Mouse (Mus musculus) forebrain, embryonic 16.5 days (tissue): ENCODE results near the gene Agbl1. TPM values are rescaled to one million over a fixed set of nuclear protein-coding genes. Genes with fewer than 3 reads are reported as not detected.

Source experiments
- ATAC-seq: fragments of 200-750 bp; cut with Nextera tagmentation; 2 replicates; pipeline ENCODE4 v1.8.0; 2017; ENCODE audit warnings: mild to moderate bottlenecking, moderate library complexity
- H3K27ac ChIP-seq: fragments of 300-500 bp; sonication (generic); 2 replicates; pipeline ENCODE4 v1.5.1; 2014; ENCODE audit warnings: low read length, control low read depth
- H3K27me3 ChIP-seq: fragments of 300-500 bp; sonication (generic); replicated peaks from 2 replicates; pipeline ENCODE4 v1.6.1; 2014; ENCODE audit warnings: low read length; ENCODE audit not compliant: control insufficient read depth, insufficient read depth
- H3K36me3 ChIP-seq: fragments of 300-500 bp; sonication (generic); 2 replicates; pipeline ENCODE4 v1.6.1; 2014; ENCODE audit not compliant: control insufficient read depth, insufficient read depth
- H3K4me1 ChIP-seq: fragments of 300-500 bp; sonication (generic); replicated peaks from 2 replicates; pipeline ENCODE4 v1.6.1; 2014; ENCODE audit warnings: low read length; ENCODE audit not compliant: control insufficient read depth, insufficient read depth
- H3K4me2 ChIP-seq: fragments of 300-500 bp; sonication (generic); 2 replicates; pipeline ENCODE4 v1.6.1; 2014; ENCODE audit warnings: mild to moderate bottlenecking, low read length, control low read depth
- H3K4me3 ChIP-seq: fragments of 300-500 bp; sonication (generic); replicated peaks from 2 replicates; pipeline ENCODE4 v1.5.1; 2014; ENCODE audit warnings: mild to moderate bottlenecking, low read length, control low read depth
- H3K9ac ChIP-seq: fragments of 300-500 bp; sonication (generic); replicated peaks from 2 replicates; pipeline ENCODE4 v1.6.1; 2014; ENCODE audit warnings: low read depth, low read length, control low read depth
- H3K9me3 ChIP-seq: fragments of 300-500 bp; sonication (generic); 2 replicates; pipeline ENCODE4 v1.6.1; 2016; ENCODE audit warnings: low read length; ENCODE audit not compliant: control insufficient read depth
- WGBS: fragments of 180-500 bp; shearing (Covaris S2); extraction: QIAGEN DNeasy Blood & Tissue Kit; methylation state at CpG from one replicate; pipeline ENCODE4 v1.1.7; 2014; 5-methylcytosine and 5-hydroxymethylcytosine counted together
- polyA plus RNA-seq: library from polyadenylated mRNA; unstranded; fragments of >200 nt; fragmentation: Nextera tagmentation; extraction: Ambion mirVana; gene quantifications from 2 replicates; pipeline ENCODE4 v1.2.1, GENCODE M21; 2015

Gene Agbl1
- polyA plus RNA-seq, 1 experiment from 2014 or later = 0.39 TPM

DNA sequence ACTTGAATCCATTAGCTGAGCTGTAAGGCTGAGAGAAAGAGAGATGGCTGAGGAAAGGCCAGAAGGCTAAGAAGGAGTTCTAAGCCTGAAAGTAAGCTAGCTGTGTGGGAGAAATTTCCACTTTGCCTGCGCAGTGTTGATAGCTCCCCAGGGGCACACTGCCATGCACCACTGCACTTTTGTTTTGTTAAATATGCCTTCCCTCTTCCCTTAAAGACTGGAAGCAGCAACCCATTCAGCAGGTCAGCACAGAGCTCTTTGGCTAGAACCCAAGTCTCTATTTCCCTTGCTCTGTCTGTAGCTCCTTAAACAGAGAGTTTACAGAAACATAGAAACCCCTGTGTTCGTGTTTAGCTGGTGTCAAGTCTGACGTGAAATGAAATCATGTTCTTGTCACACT is 922.7 kb downstream of the Agbl1 start:
- H3K4me3 ChIP-seq = no peak overlapping the region
- H3K36me3 ChIP-seq = no peaks in the 10 kb centered on the region
- no peak overlapping the region for H3K4me2 ChIP-seq
- peak; percentile 77 for ATAC-seq
- H3K9ac ChIP-seq = no peak overlapping the region
- 10% methylated on average over 3 of the region's 3 CpGs for WGBS
- no peaks in the 10 kb centered on the region; the same call in 1 of the 2 replicates for H3K4me1 ChIP-seq
- no peaks in the 10 kb centered on the region for H3K27me3 ChIP-seq
- H3K9me3 ChIP-seq = no peaks in the 10 kb centered on the region
- no peak overlapping the region for H3K27ac ChIP-seq

DNA sequence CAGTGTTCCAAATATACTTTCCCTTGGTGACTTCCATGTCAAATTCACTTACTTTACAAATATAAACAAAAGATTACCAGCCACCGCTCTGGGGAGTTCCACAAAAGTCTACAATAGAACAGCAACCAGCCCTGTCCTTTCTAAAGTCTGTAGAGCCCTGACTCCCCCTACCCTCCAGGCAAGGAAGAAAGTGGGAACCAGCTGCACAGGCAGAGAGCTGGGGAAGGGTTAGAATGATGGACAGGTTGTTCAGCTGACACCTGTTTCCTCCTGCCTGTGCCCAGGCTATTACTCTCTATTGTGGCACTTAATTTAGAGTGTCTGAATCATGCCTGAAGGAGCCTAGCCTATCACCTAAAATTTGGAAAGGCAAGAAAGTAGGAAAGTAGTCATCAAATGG is 923.2 kb downstream of the Agbl1 start:
- ATAC-seq = peak; percentile 76
- H3K27ac ChIP-seq = no peak overlapping the region
- no peak overlapping the region for H3K9ac ChIP-seq
- no peaks in the 10 kb centered on the region for H3K36me3 ChIP-seq
- WGBS = 13% methylated on average over 1 of the region's 1 CpGs
- no peaks in the 10 kb centered on the region; the same call in 1 of the 2 replicates for H3K4me1 ChIP-seq
- no peaks in the 10 kb centered on the region for H3K9me3 ChIP-seq
- no peak overlapping the region for H3K4me2 ChIP-seq
- H3K4me3 ChIP-seq = no peak overlapping the region
- H3K27me3 ChIP-seq = no peaks in the 10 kb centered on the region

DNA sequence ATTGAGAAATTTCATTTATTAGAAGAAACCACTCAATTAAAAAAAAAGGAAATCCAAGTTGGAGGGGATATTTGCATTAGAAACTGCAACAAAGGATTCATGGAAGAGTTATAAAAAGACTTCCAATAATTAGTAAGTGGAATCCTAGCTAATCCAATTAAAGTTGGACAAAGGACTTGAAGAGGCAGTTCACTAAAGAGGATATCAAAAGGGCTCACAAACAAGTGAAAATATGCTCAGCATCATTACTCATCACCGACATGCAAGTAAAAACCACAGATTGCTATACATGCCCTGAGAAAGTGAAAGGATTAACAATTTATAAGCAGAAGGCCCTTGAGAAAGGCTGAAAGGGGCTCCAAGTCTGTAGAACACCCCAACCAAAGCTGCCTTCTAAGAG is 935.2 kb downstream of the Agbl1 start:
- no peaks in the 10 kb centered on the region for H3K9me3 ChIP-seq
- no peak overlapping the region for H3K9ac ChIP-seq
- 25% methylated on average over 1 of the region's 1 CpGs for WGBS
- H3K4me2 ChIP-seq = no peak overlapping the region
- no peak overlapping the region for H3K27ac ChIP-seq
- no peaks in the 10 kb centered on the region for H3K4me1 ChIP-seq
- H3K27me3 ChIP-seq = no peaks in the 10 kb centered on the region
- ATAC-seq = no peak
- no peaks in the 10 kb centered on the region for H3K36me3 ChIP-seq
- no peak overlapping the region for H3K4me3 ChIP-seq
